Mouse (Mus musculus) bone marrow macrophage, adult 2 months (primary cell): ENCODE data around the gene Mctp2.

Source experiments
- CTCF ChIP-seq: IDR thresholded peaks from 2 replicates; pipeline ENCODE4 v1.5.1; 2012; ENCODE audit warnings: low read depth, mild to moderate bottlenecking, low read length, moderate library complexity
- POLR2A ChIP-seq: IDR thresholded peaks from 2 replicates; pipeline ENCODE4 v1.6.1; 2012; ENCODE audit warnings: mild to moderate bottlenecking, low read depth, low read length, borderline replicate concordance

DNA sequence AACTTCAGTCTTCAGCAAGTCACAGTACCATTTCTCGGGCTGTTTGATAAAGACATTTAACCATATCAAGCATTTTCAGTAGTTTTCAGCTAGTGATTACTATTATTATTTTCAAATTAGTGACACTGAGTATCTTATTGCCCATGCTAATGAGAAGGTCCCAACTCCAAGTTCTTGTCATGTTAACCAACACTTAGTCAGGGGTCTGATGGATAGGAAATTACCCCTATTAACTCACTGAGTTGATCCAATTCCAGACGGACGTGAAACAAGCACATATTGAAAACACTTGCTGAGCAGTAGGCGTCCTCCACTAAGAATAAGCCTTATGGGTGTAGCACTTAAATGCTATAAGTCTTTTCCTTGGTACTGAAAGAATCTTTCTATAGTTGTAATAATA is 14.0 kb upstream of the Mctp2 start:
- TF ChIP-seq CTCF = no peak
- no peak for TF ChIP-seq POLR2A
